Mouse (Mus musculus) adrenal gland, adult 18-20 months (tissue): ENCODE data around the gene Pola2. TPM values are rescaled to one million over a fixed set of nuclear protein-coding genes. Genes with fewer than 3 reads are reported as not detected.

ENCODE experiments used
- DNase-seq, 2 experiments: peaks; one replicate each; pipeline ENCODE4 v3.0.0; 2021 to 2022; ENCODE audit warnings: low spot score in 2 of 2
- total RNA-seq, 2 experiments: library from RNA; stranded (reverse); gene quantifications; 1 replicate in 1 of 2; 2 replicates in 1 of 2; pipeline ENCODE4 v1.2.3; 2021

Gene Pola2
- total RNA-seq, 2 experiments from 2014 or later, result 15.5 to 16.8 TPM

- DNase-seq, result no peak
Measured at GRCm38 (mm10) chr19:5965910-5966309, 1.9 kb upstream of the Pola2 start.

- peak; percentile 68 to 74 for DNase-seq
Measured at GRCm38 (mm10) chr19:5965280-5965679, 1.3 kb upstream of the Pola2 start.

- no peak for DNase-seq
Measured at GRCm38 (mm10) chr19:5964804-5965203, 802 bp upstream of the Pola2 start.

- no peak for DNase-seq
Measured at GRCm38 (mm10) chr19:5962651-5963050, 1.4 kb downstream of the Pola2 start.

GRCm38 (mm10) chr19:5957371-5957770 lies 6.6 kb downstream of the Pola2 start:
- DNase-seq, result no peak

- DNase-seq, result peak; percentile 82 to 87
Measured at GRCm38 (mm10) chr19:5956685-5957084, 7.3 kb downstream of the Pola2 start.

- DNase-seq, result peak in 1 of 2 experiments; percentile 36
Measured at GRCm38 (mm10) chr19:5955704-5956670, 8.0 kb downstream of the Pola2 start.

- no peak for DNase-seq
Measured at GRCm38 (mm10) chr19:5954936-5955335, 9.1 kb downstream of the Pola2 start.

GRCm38 (mm10) chr19:5954031-5954710 lies 9.8 kb downstream of the Pola2 start:
- peak in 1 of 2 experiments; percentile 34 for DNase-seq

GRCm38 (mm10) chr19:5953201-5953770 lies 10.7 kb downstream of the Pola2 start:
- peak in 1 of 2 experiments; percentile 30 for DNase-seq

GRCm38 (mm10) chr19:5952071-5952691 lies 11.8 kb downstream of the Pola2 start:
- peak in 1 of 2 experiments; percentile 43 for DNase-seq

- DNase-seq, result no peak
Measured at GRCm38 (mm10) chr19:5951631-5952030, 12.4 kb downstream of the Pola2 start.

- DNase-seq, result no peak
Measured at GRCm38 (mm10) chr19:5950218-5950617, 13.8 kb downstream of the Pola2 start.

GRCm38 (mm10) chr19:5945891-5946290 lies 18.1 kb downstream of the Pola2 start:
- peak in 1 of 2 experiments; percentile 40 for DNase-seq

- DNase-seq, result peak in 1 of 2 experiments; percentile 23
Measured at GRCm38 (mm10) chr19:5945027-5945426, 19.0 kb downstream of the Pola2 start.

GRCm38 (mm10) chr19:5944145-5944544 lies 19.9 kb downstream of the Pola2 start:
- no peak for DNase-seq

- no peak for DNase-seq
Measured at GRCm38 (mm10) chr19:5943404-5943803, 20.6 kb downstream of the Pola2 start.

GRCm38 (mm10) chr19:5942581-5942980 lies 21.4 kb downstream of the Pola2 start:
- no peak for DNase-seq

GRCm38 (mm10) chr19:5940656-5941055 lies 23.3 kb downstream of the Pola2 start:
- peak in 1 of 2 experiments; percentile 53 for DNase-seq

GRCm38 (mm10) chr19:5940173-5940572 lies 23.8 kb downstream of the Pola2 start:
- DNase-seq, result peak in 1 of 2 experiments; percentile 67

GRCm38 (mm10) chr19:5939715-5940114 lies 24.3 kb downstream of the Pola2 start:
- DNase-seq, result no peak
